Mouse (Mus musculus): ENCODE data around the gene Snd1.

DNA sequence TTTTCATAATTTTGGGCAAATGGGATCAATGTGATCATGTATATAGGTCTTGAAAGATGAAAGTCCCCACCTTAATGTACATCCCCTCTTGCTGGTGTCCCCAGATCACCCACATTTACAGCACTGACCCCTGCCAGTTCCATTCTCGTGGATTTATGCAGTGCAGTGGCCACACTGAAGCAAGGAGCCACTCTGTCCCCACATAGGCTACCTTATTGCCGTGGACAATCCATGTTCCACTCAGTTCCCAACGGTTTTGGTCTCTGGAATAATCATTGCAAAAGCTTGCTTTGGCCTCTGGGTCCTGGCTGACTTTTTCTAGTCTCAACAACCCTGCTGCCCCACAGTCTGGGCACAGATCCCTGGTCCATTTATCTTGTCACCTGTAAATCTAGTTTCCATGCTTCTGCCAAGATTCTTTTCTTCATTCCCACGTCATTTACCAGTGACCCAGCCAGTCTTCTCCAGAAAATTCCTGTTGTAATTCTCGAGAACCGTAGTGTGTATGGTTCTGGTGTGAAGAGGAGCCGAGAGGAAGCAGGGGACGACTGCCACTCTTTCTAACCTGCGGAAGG lies 375.5 kb downstream of the Snd1 start:
- TF ChIP-seq POLR2A (IDR thresholded peaks at IDR 0.05; ENCODE audit: borderline replicate concordance, low read depth, low read length) (no peak), CTCF (IDR thresholded peaks at IDR 0.05; ENCODE audit: low read depth, low read length) (no peak)
